Mouse (Mus musculus) neutrophil, adult 59 days (primary cell): ENCODE measurements around the gene Trem2. TPM values are rescaled to one million over a fixed set of nuclear protein-coding genes. Genes with fewer than 3 reads are reported as not detected.

ENCODE experiments used
- total RNA-seq, 2 experiments: library from RNA; stranded (reverse); gene quantifications; 1 replicate in 1 of 2; 2 replicates in 1 of 2; pipeline ENCODE4 v1.2.4; 2023

The Trem2 gene
- 10 to 100 TPM; 11.1 to 15.2 TPM for total RNA-seq

DNA sequence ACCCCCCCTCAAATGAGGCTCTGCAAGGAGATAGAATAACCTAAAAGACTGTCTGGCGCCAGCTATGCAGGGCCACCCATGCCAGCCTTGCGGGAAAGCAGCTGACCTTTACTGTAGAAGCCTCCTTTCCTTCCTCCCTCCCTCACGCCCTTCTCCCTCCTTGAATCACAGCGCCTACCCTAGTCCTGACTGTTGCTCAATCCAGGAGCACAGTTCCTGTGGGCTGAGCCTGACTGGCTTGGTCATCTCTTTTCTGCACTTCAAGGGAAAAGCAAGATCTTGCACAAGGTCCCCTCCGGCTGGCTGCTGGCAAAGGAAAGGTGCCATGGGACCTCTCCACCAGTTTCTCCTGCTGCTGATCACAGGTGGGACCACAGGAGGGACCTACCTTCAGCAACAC, at the start of gene Trem2:
Gene Trem2, plus strand, starts transcription at position 171 of the 400 bp plus-strand sequence.

DNA sequence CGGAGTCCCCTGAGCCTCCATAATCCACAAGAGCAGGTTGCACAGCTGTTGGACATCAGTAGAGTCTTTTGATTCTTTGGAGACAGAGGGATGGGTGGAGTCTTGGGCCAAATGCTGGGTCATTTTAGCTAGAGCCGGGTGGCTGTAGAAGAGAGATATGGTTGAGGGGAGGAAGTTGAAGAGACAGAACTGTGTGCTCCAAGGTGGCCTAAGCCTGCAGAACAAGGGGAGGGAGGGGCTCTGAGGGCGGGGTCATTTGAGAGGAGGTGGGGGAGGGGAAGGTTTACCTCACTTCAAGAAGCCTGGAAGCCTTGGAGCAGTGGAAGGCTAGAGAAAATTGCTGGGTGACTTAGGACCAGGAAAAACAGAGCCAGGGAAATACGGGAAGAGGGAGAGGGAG, 47.0 kb upstream of the Trem2 start, which contains the start of gene Treml2:
Gene Treml2, plus strand, starts transcription at position 296 of the 400 bp plus-strand sequence.

DNA sequence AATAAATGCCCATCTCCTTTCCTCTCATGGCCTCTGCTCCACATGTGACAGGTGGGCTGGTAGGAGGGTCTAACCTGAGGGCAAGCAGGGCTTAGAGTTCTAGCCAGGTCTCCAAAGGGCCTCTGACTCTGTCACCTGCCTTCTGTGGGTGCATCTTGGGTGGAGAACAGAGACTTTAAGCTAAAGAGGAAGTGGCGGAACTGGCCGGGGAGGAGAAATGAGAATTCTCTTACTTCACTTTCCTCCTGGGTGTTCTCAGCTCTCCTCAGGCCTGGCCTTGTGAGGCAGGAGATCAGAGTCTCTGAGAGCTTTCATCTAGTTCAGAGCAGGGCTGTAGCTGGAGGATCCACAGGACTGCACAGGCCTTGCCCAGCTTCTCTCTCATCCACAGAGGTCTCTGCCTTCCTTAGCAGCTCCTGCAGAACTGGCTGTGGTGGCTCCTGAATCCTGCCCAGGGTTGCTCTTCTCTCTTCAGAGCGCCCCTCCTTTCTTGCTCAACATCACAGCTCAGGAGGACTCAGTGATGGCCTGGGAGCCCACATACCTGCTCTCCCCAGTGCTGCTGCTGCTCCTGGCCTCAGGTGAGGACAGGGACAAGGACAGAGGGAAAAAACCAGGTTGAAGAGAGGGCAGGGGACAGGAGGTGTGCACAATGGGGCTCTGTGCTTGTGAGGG, 30.2 kb upstream of the Trem2 start, which contains the start of gene B430306N03Rik:
Gene B430306N03Rik, plus strand, starts transcription at position 237 of the 675 bp plus-strand sequence.

DNA sequence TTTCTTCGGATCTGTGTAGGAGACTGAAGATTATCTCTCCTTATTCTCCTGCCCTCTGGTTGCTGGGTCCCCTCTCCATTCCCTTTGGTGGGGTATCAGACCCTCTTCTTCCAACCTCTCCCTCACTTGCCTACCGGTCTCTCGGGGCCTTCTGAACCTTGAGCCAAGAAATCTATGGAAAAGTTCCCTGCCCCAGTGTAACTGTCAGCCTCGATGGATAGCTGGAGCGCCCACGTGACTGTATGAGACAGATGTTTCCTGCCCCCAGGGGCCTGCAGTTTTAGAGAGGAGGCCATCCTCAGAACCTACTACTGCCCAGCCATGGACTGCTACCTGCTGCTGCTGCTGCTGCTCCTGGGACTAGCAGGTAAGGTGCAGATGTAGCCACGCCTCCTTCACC, 13.4 kb downstream of the Trem2 start, which contains the start of gene Treml1:
Gene Treml1, plus strand, starts transcription at position 301 of the 400 bp plus-strand sequence.

Other genes with a start within 250 kb of the Trem2 start
- gene 9830107B12Rik, start 200.1 kb upstream of the Trem2 start, total RNA-seq = 10 to 100 TPM; 59.3 to 70.6 TPM
- gene A530064D06Rik, start 179.1 kb upstream of the Trem2 start, total RNA-seq = 10 to 100 TPM; 66.6 to 87.6 TPM
- gene Trem1, start 113.6 kb upstream of the Trem2 start, total RNA-seq = 100 to 1,000 TPM; 535 to 664 TPM
- 100 to 1,000 TPM; 332 to 340 TPM for gene Trem3, start 98.6 kb upstream of the Trem2 start, total RNA-seq
- gene Treml4, start 82.1 kb upstream of the Trem2 start, total RNA-seq = 10 to 100 TPM; 24.1 to 25.1 TPM
- gene Treml2, start 46.9 kb upstream of the Trem2 start, total RNA-seq = 100 to 1,000 TPM; 109 to 115 TPM
- gene B430306N03Rik, start 30.3 kb upstream of the Trem2 start, total RNA-seq = 100 to 1,000 TPM; 144 to 152 TPM
- gene Treml1, start 13.5 kb downstream of the Trem2 start, total RNA-seq = 1 to 10 TPM; 1.5 to 2.6 TPM
- gene Nfya, start 63.5 kb downstream of the Trem2 start, total RNA-seq = 100 to 1,000 TPM; 111 to 113 TPM
- gene Oard1, start 63.6 kb downstream of the Trem2 start, total RNA-seq = 10 to 100 TPM; 20.7 to 21.9 TPM
- not detected for gene Apobec2, start 86.5 kb downstream of the Trem2 start, total RNA-seq
- gene Tspo2, start 105.1 kb downstream of the Trem2 start, total RNA-seq = 1 to 10 TPM; 1.8 to 6.7 TPM
- under 1 TPM in 1 of 2 experiments, not detected in 1; 0.22 TPM for gene Unc5cl, start 108.5 kb downstream of the Trem2 start, total RNA-seq